Mouse (Mus musculus): ENCODE results near the gene B4galt5.

GRCm38 (mm10) chr2:167382389-167382788 lies 33.4 kb upstream of the B4galt5 start:
- TF ChIP-seq CTCF (conservative IDR thresholded peaks at IDR 0.05; ENCODE audit: low read length): no peak
- TF ChIP-seq NANOG (IDR thresholded peaks at IDR 0.05; ENCODE audit: borderline replicate concordance, low read length): no peak

Measured in E14TG2a.4 (cell line).